12 mouse cellular contexts compared by ENCODE assay signal in genomic region chr11:80067558-80067957, GRCm38 (mm10). TPM values are rescaled to one million over a fixed set of nuclear protein-coding genes. Genes with fewer than 3 reads are reported as not detected.
DNase-seq lines count a peak whose midpoint lies in the region; ATAC-seq and TF ChIP-seq lines count a peak whose summit lies in the region.
"Had no signal": no experiment of that assay in that cellular context is flagged by ENCODE, and none has a peak within 500 bp of the region (broad histone marks: within the 10 kb centered on the region; RNA-seq: fewer than 3 reads in every experiment).

No protein-coding gene starts in this region.

- no peak overlapping the region for H3K4me2 ChIP-seq in kidney, embryonic 16.5 days (replicated peaks; ENCODE audit: low read depth, low read length)
- H3K4me2 ChIP-seq in liver, embryonic 13.5 days, result no peak overlapping the region
- no peak overlapping the region for H3K4me2 ChIP-seq in forebrain, embryonic 11.5 days (ENCODE audit: low read depth, low read length, severe bottlenecking)
- H3K4me2 ChIP-seq in forebrain, embryonic 15.5 days (replicated peaks), result no peak overlapping the region
- H3K4me2 ChIP-seq: midbrain, embryonic 12.5 days had no signal

- H3K27ac ChIP-seq in kidney, embryonic 16.5 days (ENCODE audit: low read length), result 0 out of 2 replicates have a peak overlapping the region, but pooled peaks have one; percentile 63
- peak overlapping the region; percentile 36; the same call in 1 of the 2 replicates for H3K27ac ChIP-seq in liver, embryonic 13.5 days
- H3K27ac ChIP-seq in thymus, adult 2 months (ENCODE audit: control insufficient read depth, insufficient read depth, low read length), result peak overlapping the region; percentile 97
- no peak overlapping the region for H3K27ac ChIP-seq in forebrain, embryonic 11.5 days (ENCODE audit: low read depth, low read length)
- no peak overlapping the region for H3K27ac ChIP-seq in forebrain, embryonic 15.5 days (replicated peaks)
- H3K27ac ChIP-seq: limb, embryonic 10.5 days; midbrain, embryonic 12.5 days had no signal

- H3K27me3 ChIP-seq in kidney, embryonic 16.5 days (ENCODE audit: insufficient read depth, low read length), result no peaks in the 10 kb centered on the region
- H3K27me3 ChIP-seq in liver, embryonic 13.5 days, result no peaks in the 10 kb centered on the region
- H3K27me3 ChIP-seq in thymus, adult 2 months (ENCODE audit: control insufficient read depth, insufficient read depth, low read length), result no peaks in the 10 kb centered on the region
- H3K27me3 ChIP-seq in forebrain, embryonic 11.5 days (ENCODE audit: control insufficient read depth, insufficient read depth, low read length), result no peaks in the 10 kb centered on the region
- no peaks in the 10 kb centered on the region for H3K27me3 ChIP-seq in forebrain, embryonic 15.5 days
- H3K27me3 ChIP-seq: midbrain, embryonic 12.5 days had no signal

- 67% methylated on average over 5 of the region's 5 CpGs for WGBS in kidney, embryonic 16.5 days
- WGBS in liver, embryonic 13.5 days (ENCODE audit: insufficient replicate concordance), result 49% methylated on average over 5 of the region's 5 CpGs
- WGBS in thymus, adult 2 months, result 3% methylated on average over 5 of the region's 5 CpGs
- WGBS in forebrain, embryonic 11.5 days, result 90% methylated on average over 5 of the region's 5 CpGs
- 93% methylated on average over 5 of the region's 5 CpGs for WGBS in forebrain, embryonic 15.5 days

- 0 out of 2 replicates have a peak, but pooled peaks cover 4% of the 10 kb centered on the region for H3K36me3 ChIP-seq in kidney, embryonic 16.5 days (ENCODE audit: insufficient read depth, low read length)
- peaks cover 59% of the 10 kb centered on the region for H3K36me3 ChIP-seq in liver, embryonic 13.5 days
- H3K36me3 ChIP-seq in thymus, adult 2 months (ENCODE audit: control insufficient read depth, insufficient read depth, low read length), result peaks cover 16% of the 10 kb centered on the region
- H3K36me3 ChIP-seq in forebrain, embryonic 11.5 days (ENCODE audit: control insufficient read depth, insufficient read depth, low read length), result no peaks in the 10 kb centered on the region
- no peaks in the 10 kb centered on the region for H3K36me3 ChIP-seq in forebrain, embryonic 15.5 days

- no peak overlapping the region for H3K9ac ChIP-seq in kidney, embryonic 16.5 days (replicated peaks; ENCODE audit: low read length)
- H3K9ac ChIP-seq in liver, embryonic 13.5 days, result no peak overlapping the region
- no peak overlapping the region for H3K9ac ChIP-seq in forebrain, embryonic 11.5 days (ENCODE audit: low read length)
- H3K9ac ChIP-seq in forebrain, embryonic 15.5 days (replicated peaks), result no peak overlapping the region
- H3K9ac ChIP-seq: midbrain, embryonic 12.5 days had no signal

- no peak for TF ChIP-seq POLR2A in thymus, adult 2 months (IDR thresholded peaks at IDR 0.05; ENCODE audit: control insufficient read depth, extremely low read depth, insufficient read depth, low read length, poor library complexity)

- TF ChIP-seq CTCF in thymus, adult 2 months (IDR thresholded peaks at IDR 0.05; ENCODE audit: borderline replicate concordance, control insufficient read depth, extremely low read depth, insufficient read depth, low read length, poor library complexity), result no peak

- H3K4me3 ChIP-seq in kidney, embryonic 16.5 days (ENCODE audit: low read length), result no peak overlapping the region
- no peak overlapping the region for H3K4me3 ChIP-seq in liver, embryonic 13.5 days (replicated peaks)
- peak overlapping the region; percentile 23; the same call in 1 of the 2 replicates for H3K4me3 ChIP-seq in thymus, adult 2 months (ENCODE audit: control insufficient read depth, insufficient read depth, low read length)
- H3K4me3 ChIP-seq in forebrain, embryonic 11.5 days (ENCODE audit: low read depth, low read length), result no peak overlapping the region
- no peak overlapping the region for H3K4me3 ChIP-seq in forebrain, embryonic 15.5 days
- H3K4me3 ChIP-seq: limb, embryonic 10.5 days; midbrain, embryonic 12.5 days had no signal

- DNase-seq in kidney, adult 9 months, result no peak
- peak; percentile 66 for DNase-seq in CD4-positive, CD25-positive, alpha-beta regulatory T cell, adult 2 months (ENCODE audit: low read depth, low spot score)
- DNase-seq in liver, embryonic 13.5 days, result no peak
- peak; percentile 46 for DNase-seq in thymus, adult 2 months
- DNase-seq in forebrain, embryonic 11.5 days (ENCODE audit: low spot score), result no peak
- DNase-seq in frontal cortex, adult 2 months (ENCODE audit: extremely low spot score in 1 of 2, low spot score in 1 of 2), result no peak
- DNase-seq: gastrocnemius, postnatal 25 days; heart, postnatal 36 days had no signal

- H3K9me3 ChIP-seq in kidney, embryonic 16.5 days (ENCODE audit: low read length), result no peaks in the 10 kb centered on the region
- no peaks in the 10 kb centered on the region for H3K9me3 ChIP-seq in liver, embryonic 13.5 days (replicated peaks)
- no peaks in the 10 kb centered on the region for H3K9me3 ChIP-seq in forebrain, embryonic 11.5 days (ENCODE audit: control insufficient read depth, low read length)
- no peaks in the 10 kb centered on the region for H3K9me3 ChIP-seq in forebrain, embryonic 15.5 days
- H3K9me3 ChIP-seq: limb, embryonic 10.5 days; midbrain, embryonic 12.5 days had no signal

- 0 out of 2 replicates have a peak, but pooled peaks cover 3% of the 10 kb centered on the region for H3K4me1 ChIP-seq in kidney, embryonic 16.5 days (ENCODE audit: insufficient read depth, low read length)
- H3K4me1 ChIP-seq in liver, embryonic 13.5 days (replicated peaks), result peaks cover 37% of the 10 kb centered on the region
- H3K4me1 ChIP-seq in thymus, adult 2 months (replicated peaks; ENCODE audit: control insufficient read depth, insufficient read depth, low read length), result peaks cover 14% of the 10 kb centered on the region
- no peaks in the 10 kb centered on the region for H3K4me1 ChIP-seq in forebrain, embryonic 11.5 days (replicated peaks; ENCODE audit: control insufficient read depth, insufficient read depth, low read length)
- H3K4me1 ChIP-seq in forebrain, embryonic 15.5 days, result no peaks in the 10 kb centered on the region; the same call in 1 of the 2 replicates
- H3K4me1 ChIP-seq: limb, embryonic 10.5 days; midbrain, embryonic 12.5 days had no signal

- no peak for ATAC-seq in kidney, embryonic 16.5 days (ENCODE audit: low FRiP score, low TSS enrichment)
- no peak for ATAC-seq in liver, embryonic 13.5 days (ENCODE audit: low read depth)
- no peak for ATAC-seq in forebrain, embryonic 11.5 days (replicated peaks; ENCODE audit: low FRiP score)
- ATAC-seq in forebrain, embryonic 15.5 days (replicated peaks), result no peak

RNA-seq across cellular contexts. Expression of gene Crlf3, which starts 13.2 kb away (rescaled TPM):
- 39.0 and 39.5 TPM in 2 replicates for polyA plus RNA-seq in kidney, embryonic 16.5 days (2015; fragmentation: Nextera tagmentation; extraction: Ambion mirVana)
- 91.4 and 103 TPM in 2 replicates for polyA plus RNA-seq in liver, embryonic 13.5 days (2015; fragmentation: Nextera tagmentation; extraction: Ambion mirVana)
- 65.0 and 65.3 TPM in 2 replicates for polyA plus RNA-seq in thymus, adult 2 months (2012; rRNA removed)
- polyA plus RNA-seq in forebrain, embryonic 11.5 days (2014; fragmentation: Nextera tagmentation; extraction: Ambion mirVana), result 35.0 and 37.4 TPM in 2 replicates
- polyA plus RNA-seq in frontal cortex, adult 2 months (2012; rRNA removed), result 16.6 and 17.0 TPM in 2 replicates
- polyA plus RNA-seq in forebrain, embryonic 15.5 days (2015; fragmentation: Nextera tagmentation; extraction: Ambion mirVana), result 19.6 and 21.2 TPM in 2 replicates

RNA-seq across cellular contexts. Expression of gene Atad5, which starts 21.6 kb away (rescaled TPM):
- 8.3 and 10.5 TPM in 2 replicates for polyA plus RNA-seq in kidney, embryonic 16.5 days (2015; fragmentation: Nextera tagmentation; extraction: Ambion mirVana)
- 10.7 and 12.9 TPM in 2 replicates for polyA plus RNA-seq in liver, embryonic 13.5 days (2015; fragmentation: Nextera tagmentation; extraction: Ambion mirVana)
- 3.6 and 5.1 TPM in 2 replicates for polyA plus RNA-seq in thymus, adult 2 months (2012; rRNA removed)
- 21.8 and 25.7 TPM in 2 replicates for polyA plus RNA-seq in forebrain, embryonic 11.5 days (2014; fragmentation: Nextera tagmentation; extraction: Ambion mirVana)
- 3.9 and 4.4 TPM in 2 replicates for polyA plus RNA-seq in frontal cortex, adult 2 months (2012; rRNA removed)
- 8.7 and 9.2 TPM in 2 replicates for polyA plus RNA-seq in forebrain, embryonic 15.5 days (2015; fragmentation: Nextera tagmentation; extraction: Ambion mirVana)

Comparison
In these comparisons a context has a peak if more than half of its experiments do, and no peak if none do; other contexts are left out.
1. H3K27ac ChIP-seq: peak in kidney, embryonic 16.5 days (single experiment), liver, embryonic 13.5 days (single experiment) and thymus, adult 2 months (single experiment); none in forebrain, embryonic 11.5 days (single experiment) and forebrain, embryonic 15.5 days (single experiment).
2. DNase-seq: peak in CD4-positive, CD25-positive, alpha-beta regulatory T cell, adult 2 months (single experiment) and thymus, adult 2 months (single experiment); none in kidney, adult 9 months (single experiment), liver, embryonic 13.5 days (single experiment), forebrain, embryonic 11.5 days (single experiment) and frontal cortex, adult 2 months (0 of 2).